Mouse (Mus musculus): ENCODE measurements at regions not wholly inside any gene's neighbourhood (a gene's known extent, or its start where the extent isn't known, plus 50 kb on each side); places are given as distances from the start of the nearest gene placed in this dataset.

GRCm38 (mm10) chr9:31995101-31995500, 81.8 kb upstream of the Barx2 start:
- Histone ChIP-seq H3K4me3 (no peak overlapping the region), H3K4me1 (peaks cover 4% of the 10 kb centered on the region; the same call in 1 of the 2 replicates), H3K27ac (no peak overlapping the region), H3K9me3 (replicated peaks) (no peaks in the 10 kb centered on the region), H3K9ac (no peak overlapping the region), H3K27me3 (no peaks in the 10 kb centered on the region), H3K36me3 (no peaks in the 10 kb centered on the region), H3K4me2 (replicated peaks) (no peak overlapping the region)
- WGBS: 60% methylated on average over 3 of the region's 3 CpGs
- no peak for ATAC-seq (ENCODE audit: low FRiP score)

- Histone ChIP-seq H3K36me3 (no peaks in the 10 kb centered on the region), H3K27ac (no peak overlapping the region), H3K9ac (no peak overlapping the region), H3K4me2 (replicated peaks) (no peak overlapping the region), H3K27me3 (no peaks in the 10 kb centered on the region), H3K4me3 (no peak overlapping the region), H3K4me1 (0 out of 2 replicates have a peak, but pooled peaks cover 4% of the 10 kb centered on the region), H3K9me3 (replicated peaks) (no peaks in the 10 kb centered on the region)
- 51% methylated on average over 4 of the region's 4 CpGs for WGBS
- ATAC-seq (ENCODE audit: low FRiP score): no peak
These were observed 82.4 kb upstream of the Barx2 start for GRCm38 (mm10) chr9:31995700-31996099.

DNA sequence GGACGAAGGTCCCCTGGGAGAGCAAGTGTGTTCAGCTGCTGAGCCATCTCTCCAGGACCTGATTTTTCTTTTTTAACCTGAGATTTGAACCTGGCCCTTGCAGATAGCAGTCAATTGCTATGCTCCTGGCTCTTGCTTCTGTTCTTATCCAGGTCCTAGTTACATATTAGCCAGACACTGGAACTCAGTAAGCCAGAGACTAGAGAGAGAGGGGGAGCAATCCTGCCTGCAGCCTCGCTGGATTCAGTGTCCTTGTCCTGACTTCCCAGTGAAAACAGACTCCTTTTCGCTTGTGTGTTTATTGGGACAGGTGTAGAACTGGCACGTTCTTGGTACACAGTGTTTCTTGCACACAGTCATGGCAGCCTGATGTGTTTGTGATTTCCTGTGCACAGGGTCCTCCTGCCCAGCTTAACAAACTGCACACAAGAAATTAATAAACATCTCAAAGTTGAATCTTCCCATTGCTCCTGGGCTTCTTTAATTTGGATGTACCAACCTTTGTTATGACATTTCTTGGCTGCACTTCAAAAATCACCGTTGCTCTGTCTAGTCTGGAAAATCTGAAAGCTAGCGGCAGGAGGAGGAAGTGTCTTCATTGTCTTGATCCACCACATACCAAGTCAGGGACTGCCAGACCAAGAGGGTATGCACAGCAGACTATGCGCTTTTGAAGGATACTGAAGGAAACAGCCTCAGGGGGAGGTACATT, 83.4 kb upstream of the Barx2 start:
- ATAC-seq (ENCODE audit: low FRiP score): no peak
- Histone ChIP-seq H3K4me1 (0 out of 2 replicates have a peak, but pooled peaks cover 4% of the 10 kb centered on the region), H3K9me3 (replicated peaks) (no peaks in the 10 kb centered on the region), H3K4me2 (replicated peaks) (no peak overlapping the region), H3K27ac (no peak overlapping the region), H3K27me3 (no peaks in the 10 kb centered on the region), H3K36me3 (no peaks in the 10 kb centered on the region), H3K9ac (no peak overlapping the region), H3K4me3 (no peak overlapping the region)
- WGBS: 67% methylated on average over 7 of the region's 7 CpGs

GRCm38 (mm10) chr9:31997178-31998097, 84.2 kb upstream of the Barx2 start:
- no peaks in the 10 kb centered on the region for H3K9me3 ChIP-seq (replicated peaks)
- H3K4me2 ChIP-seq (replicated peaks): no peak overlapping the region
- H3K4me1 ChIP-seq: 0 out of 2 replicates have a peak, but pooled peaks cover 4% of the 10 kb centered on the region
- H3K4me3 ChIP-seq: no peak overlapping the region
- ATAC-seq (ENCODE audit: low FRiP score): no peak
- H3K27me3 ChIP-seq: no peaks in the 10 kb centered on the region
- no peak overlapping the region for H3K27ac ChIP-seq
- no peak overlapping the region for H3K9ac ChIP-seq
- no peaks in the 10 kb centered on the region for H3K36me3 ChIP-seq
- 61% methylated on average over 25 of the region's 25 CpGs for WGBS

- Histone ChIP-seq H3K27me3 (no peaks in the 10 kb centered on the region), H3K9ac (no peak overlapping the region), H3K4me1 (0 out of 2 replicates have a peak, but pooled peaks cover 4% of the 10 kb centered on the region), H3K4me2 (replicated peaks) (no peak overlapping the region), H3K4me3 (no peak overlapping the region), H3K27ac (no peak overlapping the region), H3K36me3 (no peaks in the 10 kb centered on the region), H3K9me3 (replicated peaks) (no peaks in the 10 kb centered on the region)
- WGBS: 83% methylated on average over 4 of the region's 4 CpGs
- no peak for ATAC-seq (ENCODE audit: low FRiP score)
These were observed 85.4 kb upstream of the Barx2 start for GRCm38 (mm10) chr9:31998488-31999280.

DNA sequence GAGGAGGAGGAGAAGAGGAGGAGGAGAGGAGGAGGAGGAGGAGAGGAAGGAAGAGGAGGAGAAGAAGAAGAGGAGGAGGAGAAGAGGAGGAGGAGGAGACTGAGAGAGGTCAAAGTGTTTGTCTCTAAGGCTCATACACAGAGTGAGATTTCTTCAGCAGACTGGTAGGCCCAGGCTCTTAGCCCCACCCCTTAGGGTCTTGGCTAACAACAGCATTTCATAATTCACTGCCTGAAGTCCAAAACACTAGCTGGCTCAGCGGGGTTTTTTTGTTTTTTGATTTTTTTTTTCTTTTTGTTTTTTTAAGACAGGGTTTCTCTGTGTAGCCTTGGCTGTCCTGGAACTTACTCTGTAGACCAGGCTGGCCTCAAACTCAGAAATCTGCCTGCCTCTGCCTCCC, 86.5 kb upstream of the Barx2 start:
- Histone ChIP-seq H3K9me3 (replicated peaks) (no peaks in the 10 kb centered on the region), H3K4me3 (no peak overlapping the region), H3K36me3 (no peaks in the 10 kb centered on the region), H3K27ac (no peak overlapping the region), H3K4me1 (0 out of 2 replicates have a peak, but pooled peaks cover 4% of the 10 kb centered on the region), H3K9ac (no peak overlapping the region), H3K4me2 (replicated peaks) (no peak overlapping the region), H3K27me3 (no peaks in the 10 kb centered on the region)
- ATAC-seq (ENCODE audit: low FRiP score): no peak
- 90% methylated on average over 1 of the region's 1 CpGs for WGBS

DNA sequence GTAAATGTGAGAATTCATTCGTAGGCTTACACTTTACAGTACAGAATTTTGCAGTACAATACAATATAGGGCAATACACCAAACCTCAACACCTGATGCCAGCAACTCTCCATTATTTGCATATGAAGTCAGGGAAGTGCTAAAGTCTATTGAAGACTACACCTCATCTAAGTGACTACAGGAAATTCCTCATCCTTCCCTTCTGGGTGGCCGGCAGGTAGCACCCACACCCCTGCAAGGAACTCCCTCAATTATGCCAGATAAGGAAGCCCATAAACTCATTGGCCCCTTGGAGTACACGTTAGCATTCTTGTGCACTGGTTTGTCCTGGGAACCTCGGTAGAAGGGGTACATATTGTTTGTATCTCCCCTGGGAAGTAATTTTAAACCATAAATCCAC, 89.7 kb upstream of the Barx2 start:
- no peak for ATAC-seq (ENCODE audit: low FRiP score)
- WGBS: 88% methylated on average over 4 of the region's 4 CpGs
- Histone ChIP-seq H3K4me2 (replicated peaks) (no peak overlapping the region), H3K36me3 (no peaks in the 10 kb centered on the region), H3K27me3 (no peaks in the 10 kb centered on the region), H3K4me3 (no peak overlapping the region), H3K4me1 (0 out of 2 replicates have a peak, but pooled peaks cover under 1% of the 10 kb centered on the region), H3K9ac (no peak overlapping the region), H3K27ac (no peak overlapping the region), H3K9me3 (replicated peaks) (no peaks in the 10 kb centered on the region)

DNA sequence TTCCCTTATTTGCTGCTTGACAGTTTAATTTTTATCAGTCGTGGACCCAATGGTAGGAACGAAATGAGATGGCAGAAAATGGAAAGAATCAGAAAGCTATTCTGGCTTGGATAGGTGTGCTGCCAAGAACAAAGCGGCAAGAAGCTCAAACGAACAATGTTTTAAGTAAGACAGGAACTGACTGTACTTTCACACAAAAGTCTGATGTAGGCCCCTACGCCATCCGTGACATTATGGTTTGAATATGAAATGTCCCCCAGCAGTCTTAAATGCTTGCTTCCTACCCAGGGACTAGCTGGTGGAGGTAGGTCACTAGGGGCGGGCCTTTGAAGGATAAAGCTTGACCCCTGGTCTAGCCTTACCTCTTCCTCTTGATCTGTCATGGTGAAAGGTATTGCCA, 90.5 kb upstream of the Barx2 start:
- Histone ChIP-seq H3K4me1 (no peaks in the 10 kb centered on the region), H3K9me3 (replicated peaks) (no peaks in the 10 kb centered on the region), H3K4me2 (replicated peaks) (no peak overlapping the region), H3K36me3 (no peaks in the 10 kb centered on the region), H3K27me3 (no peaks in the 10 kb centered on the region), H3K4me3 (no peak overlapping the region), H3K9ac (no peak overlapping the region), H3K27ac (no peak overlapping the region)
- WGBS: 94% methylated on average over 7 of the region's 7 CpGs
- no peak for ATAC-seq (ENCODE audit: low FRiP score)

DNA sequence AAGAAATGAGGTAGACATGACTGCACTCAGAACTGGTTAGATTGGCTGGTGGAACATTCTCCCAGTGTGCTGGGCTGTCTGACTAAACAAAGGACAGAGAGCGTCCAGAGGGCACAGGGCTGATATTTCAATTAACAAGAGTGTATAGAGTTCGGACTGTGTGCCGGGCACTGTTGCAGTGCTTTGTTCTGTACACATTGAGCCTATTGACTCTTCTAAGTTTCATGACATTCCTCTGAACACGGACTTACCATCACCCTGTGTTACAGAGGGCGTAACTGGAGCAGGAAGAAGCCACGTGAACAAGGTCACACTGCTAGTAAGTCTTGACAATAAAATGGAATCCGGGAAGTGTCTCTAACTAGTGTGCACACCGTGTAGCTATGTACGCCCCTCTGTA, 92.1 kb upstream of the Barx2 start:
- Histone ChIP-seq H3K4me2 (replicated peaks) (no peak overlapping the region), H3K4me1 (no peaks in the 10 kb centered on the region), H3K9me3 (replicated peaks) (no peaks in the 10 kb centered on the region), H3K27me3 (no peaks in the 10 kb centered on the region), H3K27ac (no peak overlapping the region), H3K36me3 (no peaks in the 10 kb centered on the region), H3K9ac (no peak overlapping the region), H3K4me3 (no peak overlapping the region)
- WGBS: 49% methylated on average over 9 of the region's 9 CpGs
- no peak for ATAC-seq (ENCODE audit: low FRiP score)

GRCm38 (mm10) chr9:32006350-32006749, 93.1 kb upstream of the Barx2 start:
- Histone ChIP-seq H3K4me3 (no peak overlapping the region), H3K9ac (no peak overlapping the region), H3K4me1 (no peaks in the 10 kb centered on the region), H3K4me2 (replicated peaks) (no peak overlapping the region), H3K36me3 (no peaks in the 10 kb centered on the region), H3K27me3 (no peaks in the 10 kb centered on the region), H3K9me3 (replicated peaks) (no peaks in the 10 kb centered on the region), H3K27ac (no peak overlapping the region)
- WGBS: 79% methylated on average over 4 of the region's 4 CpGs
- no peak for ATAC-seq (ENCODE audit: low FRiP score)

DNA sequence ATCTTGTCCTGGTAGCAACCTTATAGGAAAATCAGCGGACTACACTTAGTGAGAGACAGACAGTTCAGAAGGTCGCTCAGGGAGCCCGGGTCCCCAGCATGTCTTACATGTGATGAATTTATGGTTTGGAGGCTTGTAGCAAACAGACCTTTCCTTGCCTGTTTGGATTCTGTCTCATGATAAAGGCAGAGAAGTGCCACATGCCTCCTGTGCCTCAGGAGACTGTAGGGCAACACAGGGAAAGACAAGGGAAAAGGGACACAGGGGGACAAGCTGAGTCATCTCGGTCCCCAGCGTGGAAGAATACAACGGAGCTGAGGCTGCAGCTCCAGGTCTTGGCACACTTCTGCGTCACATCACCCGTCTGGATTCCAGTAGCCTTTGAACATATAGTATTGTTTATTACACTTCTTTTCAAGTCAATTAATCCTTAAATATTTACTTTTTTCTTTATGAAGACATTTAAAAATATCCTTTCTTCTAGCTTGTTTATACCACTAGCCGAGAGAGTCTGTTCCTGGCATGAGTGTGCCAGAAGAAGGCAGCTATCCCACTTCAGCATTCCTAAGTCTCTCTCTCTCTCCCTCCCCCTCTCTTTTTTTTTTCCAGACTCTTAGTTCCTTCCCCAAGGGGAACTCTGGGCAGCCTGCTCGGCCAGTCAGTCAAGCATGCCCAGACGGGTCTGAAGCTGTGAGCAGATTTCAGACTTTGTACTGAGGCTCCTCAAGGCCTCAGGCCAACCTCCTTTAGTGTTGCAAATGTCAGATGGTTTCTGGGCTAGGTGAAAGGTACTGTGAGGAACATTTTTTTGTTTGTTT, 97.9 kb upstream of the Barx2 start:
- ATAC-seq (ENCODE audit: low FRiP score): no peak
- H3K4me1 ChIP-seq: no peaks in the 10 kb centered on the region
- no peak overlapping the region for H3K27ac ChIP-seq
- H3K4me3 ChIP-seq: no peak overlapping the region
- no peak overlapping the region for H3K9ac ChIP-seq
- H3K4me2 ChIP-seq (replicated peaks): no peak overlapping the region
- 54% methylated on average over 11 of the region's 11 CpGs for WGBS
- no peaks in the 10 kb centered on the region for H3K9me3 ChIP-seq (replicated peaks)
- no peaks in the 10 kb centered on the region for H3K27me3 ChIP-seq
- no peaks in the 10 kb centered on the region for H3K36me3 ChIP-seq

Measured in hindbrain, embryonic 12.5 days (tissue).